Mouse (Mus musculus) left cerebral cortex, adult 18-20 months (tissue): ENCODE results near the gene 4933405O20Rik. TPM values are rescaled to one million over a fixed set of nuclear protein-coding genes. Genes with fewer than 3 reads are reported as not detected.

Experiments used
- DNase-seq, 2 experiments: peaks; one replicate each; pipeline ENCODE4 v3.0.0; 2021 to 2022; ENCODE audit warnings: low spot score in 2 of 2, mixed read lengths in 1 of 2
- long read RNA-seq, 2 experiments: library from polyadenylated mRNA; stranded (forward); transcript quantifications; one replicate each; pipeline ENCODE4 v2.0.0; 2021
- total RNA-seq, 2 experiments: library from RNA; stranded (reverse); gene quantifications; 2 replicates each; pipeline ENCODE4 v1.2.3; 2021

The 4933405O20Rik gene
- 1 to 10 TPM in 1 of 2 experiments, under 1 TPM in 1; 0.28 to 1.0 TPM for total RNA-seq
- long read RNA-seq, experiment 1: 0 reads
- long read RNA-seq, experiment 2: 0 reads

DNA sequence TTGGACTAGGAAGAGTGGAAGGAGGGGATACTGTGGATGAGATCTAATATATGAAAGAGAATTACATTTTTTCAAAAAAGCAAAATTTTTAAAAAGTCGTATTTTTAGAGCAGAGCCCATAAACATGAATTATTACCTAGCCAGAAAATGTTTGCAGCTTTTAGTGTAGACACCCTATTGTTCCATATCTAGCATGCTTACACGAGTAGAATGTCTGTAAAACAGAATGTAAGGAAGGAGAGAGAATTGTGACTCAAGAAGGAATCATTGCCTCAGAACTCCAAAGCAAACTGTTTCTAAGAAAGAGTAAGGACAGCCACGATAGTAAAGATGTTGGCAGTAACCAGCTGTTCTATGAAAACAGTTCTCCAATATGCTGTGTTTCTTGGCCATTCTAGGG, at the start of gene 4933405O20Rik:
Gene 4933405O20Rik, plus strand, starts transcription at position 301 of the 400 bp plus-strand sequence.
- no peak for DNase-seq

DNA sequence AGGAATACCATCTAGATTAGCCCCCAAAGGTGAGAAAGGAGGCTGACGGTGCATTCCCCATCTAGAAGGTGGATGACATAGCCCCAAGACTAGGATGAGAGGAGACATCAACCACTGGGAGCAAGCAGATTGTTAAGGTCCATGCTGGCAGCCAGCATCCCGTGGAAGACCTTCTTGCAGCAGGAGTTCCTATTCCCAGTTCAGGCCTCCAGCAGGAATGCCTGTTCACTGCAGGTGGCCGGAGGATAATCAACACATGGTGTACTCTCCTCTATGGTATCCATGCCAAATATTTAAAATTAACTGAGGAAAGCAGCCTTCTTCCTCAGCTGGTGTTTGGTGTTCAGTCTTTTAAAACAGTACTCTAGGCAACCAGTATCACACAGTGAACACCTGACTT, 49.4 kb upstream of the 4933405O20Rik start:
- DNase-seq: no peak

DNA sequence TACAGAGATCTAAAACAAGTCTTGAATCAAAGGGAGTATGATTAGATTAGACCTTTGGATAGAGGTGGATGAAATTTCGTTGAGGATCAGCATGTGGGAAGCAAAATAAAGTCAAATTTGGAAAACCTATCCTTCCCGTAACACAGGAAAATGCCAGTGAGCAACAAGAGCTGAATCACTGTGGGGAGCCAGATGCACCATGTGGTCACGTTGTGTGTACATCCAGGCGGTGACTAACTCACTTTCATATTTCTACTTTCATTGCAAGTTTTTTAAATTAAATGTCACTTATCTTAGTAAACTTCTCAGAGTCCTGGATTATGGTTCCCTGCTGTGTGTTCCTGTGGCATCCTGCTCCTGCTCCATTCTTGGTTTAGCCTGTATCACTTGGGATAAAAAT, 47.6 kb upstream of the 4933405O20Rik start:
- DNase-seq: peak; percentile 22 to 51

DNA sequence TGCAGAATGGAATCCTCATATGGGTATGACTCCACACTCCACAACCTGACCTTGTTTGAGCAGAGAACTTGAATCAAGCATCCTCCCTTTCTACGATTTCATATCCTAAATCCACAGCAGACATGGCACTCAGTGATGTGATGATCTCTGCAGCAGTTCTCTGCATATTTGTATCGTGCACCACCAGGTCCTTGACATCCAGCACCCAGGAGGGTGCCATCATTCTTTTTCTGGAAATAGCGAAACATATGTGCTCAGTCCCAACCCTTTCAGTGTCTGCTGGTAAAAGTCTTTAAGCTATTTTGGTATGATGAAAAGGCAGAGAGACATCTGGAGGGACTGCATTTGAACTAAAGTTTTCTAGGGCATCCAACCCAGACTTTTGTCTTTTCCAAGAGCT, 36.3 kb upstream of the 4933405O20Rik start:
- no peak for DNase-seq

DNA sequence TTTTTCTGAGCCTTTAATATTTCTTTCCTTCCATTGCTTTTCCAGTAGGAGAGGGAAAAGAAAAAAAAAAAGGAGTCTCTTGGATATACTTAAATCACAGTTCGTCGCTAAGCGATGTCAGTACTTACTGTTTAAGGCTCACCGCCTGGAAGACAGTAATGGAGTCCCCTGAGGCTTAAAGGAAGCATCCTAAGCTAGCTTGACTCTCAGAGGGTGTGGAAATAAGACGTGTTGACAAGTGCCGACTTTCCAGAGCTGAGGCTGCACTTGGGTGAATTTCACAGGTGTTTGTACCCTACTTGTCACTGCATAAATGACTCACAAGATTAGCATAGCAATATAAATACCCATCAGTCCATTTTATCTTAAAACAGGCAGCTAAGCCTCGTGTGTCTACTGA, 25.1 kb upstream of the 4933405O20Rik start:
- DNase-seq: no peak

DNA sequence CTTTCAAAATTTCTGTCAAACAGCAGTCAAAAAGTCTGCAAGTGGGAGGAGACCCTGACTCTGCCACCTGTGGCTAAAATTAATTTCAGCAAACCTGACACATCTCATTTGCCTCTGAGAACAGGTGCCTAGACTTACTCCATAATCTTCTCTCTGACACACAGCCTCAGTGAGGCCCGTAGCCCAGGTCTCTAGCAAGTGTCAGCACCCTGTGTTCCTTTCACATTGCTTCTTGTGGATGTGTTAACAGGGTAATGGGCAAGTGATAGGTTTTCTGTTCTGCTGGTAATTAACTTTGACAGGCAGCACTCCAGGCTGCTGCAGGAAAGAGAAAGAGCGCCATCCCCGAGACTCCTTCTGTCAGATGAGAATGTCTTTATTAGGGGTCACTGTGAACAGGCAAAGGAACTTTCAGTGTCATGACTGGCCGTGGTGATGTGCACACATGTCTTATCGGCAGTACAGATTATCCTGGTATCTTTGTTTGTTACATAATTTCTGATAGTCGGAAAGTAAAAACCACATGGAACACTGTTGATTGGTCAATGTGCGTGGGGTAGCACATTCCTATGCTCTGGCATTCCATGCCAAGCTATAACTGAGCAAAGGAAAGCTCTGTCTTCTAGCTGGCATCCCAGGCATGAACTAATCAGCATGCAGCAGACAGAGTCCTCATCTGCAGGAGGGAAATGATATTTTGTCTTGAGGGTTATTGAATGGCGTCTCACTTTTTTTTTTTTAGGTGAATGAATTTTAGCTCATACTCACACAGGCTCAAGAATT, 10.2 kb upstream of the 4933405O20Rik start:
- DNase-seq: no peak

DNA sequence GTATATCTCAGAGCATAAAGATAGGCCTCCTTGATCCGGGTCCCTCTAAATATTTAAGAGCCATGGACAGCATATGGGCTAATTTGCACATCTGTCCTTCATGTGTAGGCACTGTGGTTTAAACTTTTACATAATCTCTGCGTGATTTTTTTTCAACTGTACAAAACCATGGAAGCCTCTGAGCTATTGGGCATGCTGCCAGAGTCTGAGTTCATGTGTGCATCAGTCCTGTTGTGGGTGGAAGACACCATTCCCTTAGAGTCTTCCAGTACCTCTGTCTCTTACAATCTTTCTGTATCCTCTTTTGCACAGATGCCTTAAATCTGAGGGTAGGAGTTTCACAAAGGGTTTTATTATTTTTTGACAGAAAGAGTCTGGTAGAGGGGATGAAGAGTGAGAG, 15.1 kb downstream of the 4933405O20Rik start:
- DNase-seq: peak; percentile 55 to 69

DNA sequence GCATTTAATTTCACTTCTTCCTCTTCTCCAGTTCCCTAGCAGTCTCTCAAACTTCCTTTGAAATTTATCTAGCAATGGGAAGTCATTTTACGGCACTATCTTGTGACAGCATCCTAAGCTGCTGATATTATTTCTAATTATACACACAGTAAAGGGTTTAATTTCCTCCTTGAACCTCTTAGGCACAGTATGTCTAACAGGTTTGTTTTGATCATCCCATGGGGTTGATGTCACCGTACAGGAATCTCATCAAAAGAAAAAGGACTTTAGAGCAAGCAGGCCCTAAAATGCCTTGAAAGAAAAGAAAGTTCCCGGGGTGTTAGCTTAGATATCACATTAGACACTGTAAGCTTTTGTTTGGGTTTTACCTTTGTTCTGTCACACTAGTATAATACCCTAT, 30.2 kb downstream of the 4933405O20Rik start:
- no peak for DNase-seq

DNA sequence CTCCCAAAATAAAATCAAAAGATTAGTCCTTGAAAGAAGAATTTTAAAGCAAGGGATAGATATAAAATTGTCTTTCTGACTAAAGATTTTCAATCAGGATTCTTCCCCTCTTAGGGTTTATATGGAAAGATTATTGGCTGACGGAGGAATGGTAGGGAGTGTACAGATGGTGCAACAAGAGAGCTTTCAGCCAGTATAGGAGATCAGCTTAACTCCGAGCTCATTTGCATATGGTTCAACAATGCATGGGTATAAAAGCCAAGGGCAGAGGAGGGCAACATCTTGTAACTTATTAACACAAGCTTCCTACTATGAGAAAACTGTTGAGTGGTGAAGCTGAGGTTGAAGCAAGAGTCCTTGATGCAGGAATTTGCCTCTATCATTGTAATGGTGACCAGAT, 34.2 kb downstream of the 4933405O20Rik start:
- DNase-seq: no peak
